Mouse (Mus musculus) brain, adult 2 months (tissue): ENCODE data around the gene Vdr.
A peak's percentile ranks its signal among the peaks of the same experiment; 100 is the strongest.

Source experiments
- DNase-seq: peaks from one replicate; pipeline ENCODE4 v3.0.0; 2011; ENCODE audit warnings: low read depth, low spot score

Gene Vdr

DNA sequence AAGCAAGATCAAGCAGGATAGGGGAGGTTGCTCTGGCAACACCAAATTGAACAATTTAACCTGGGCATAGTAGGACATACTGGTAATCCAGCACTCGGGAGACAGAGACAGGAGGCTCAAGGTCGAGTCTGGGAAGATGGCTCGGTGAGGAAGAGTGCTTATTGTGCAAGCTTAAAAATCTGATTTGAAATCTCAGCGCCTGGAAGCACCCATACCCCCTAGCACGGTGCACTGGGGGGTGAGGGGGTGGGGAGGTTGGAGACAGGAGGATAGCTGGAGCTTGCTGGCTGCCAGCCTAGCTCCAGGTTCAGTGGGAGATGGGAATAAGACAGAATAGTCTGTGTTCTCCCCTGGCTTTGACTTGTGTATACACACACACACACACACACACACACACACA lies 9.9 kb upstream of the Vdr start:
- DNase-seq: no peak

DNA sequence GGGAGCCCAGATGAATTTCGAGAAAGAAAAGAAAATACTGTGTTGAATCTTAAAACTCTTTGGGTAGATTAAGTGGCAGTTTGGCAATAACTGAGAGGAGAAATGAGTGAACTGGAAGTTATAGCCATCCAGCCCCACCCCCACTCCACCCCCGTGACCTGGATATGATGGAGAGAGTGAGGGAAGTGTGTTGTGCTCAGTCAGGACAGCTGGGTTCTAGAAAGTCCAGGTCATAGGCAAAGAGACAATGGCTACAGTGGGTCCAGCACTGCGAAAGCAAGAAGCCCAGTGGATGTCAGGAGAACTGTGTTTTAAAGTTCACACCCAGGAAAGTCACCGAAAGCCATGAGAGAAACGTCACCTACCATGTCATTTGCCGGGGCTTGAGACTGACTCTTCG lies 8.8 kb upstream of the Vdr start:
- DNase-seq: no peak

DNA sequence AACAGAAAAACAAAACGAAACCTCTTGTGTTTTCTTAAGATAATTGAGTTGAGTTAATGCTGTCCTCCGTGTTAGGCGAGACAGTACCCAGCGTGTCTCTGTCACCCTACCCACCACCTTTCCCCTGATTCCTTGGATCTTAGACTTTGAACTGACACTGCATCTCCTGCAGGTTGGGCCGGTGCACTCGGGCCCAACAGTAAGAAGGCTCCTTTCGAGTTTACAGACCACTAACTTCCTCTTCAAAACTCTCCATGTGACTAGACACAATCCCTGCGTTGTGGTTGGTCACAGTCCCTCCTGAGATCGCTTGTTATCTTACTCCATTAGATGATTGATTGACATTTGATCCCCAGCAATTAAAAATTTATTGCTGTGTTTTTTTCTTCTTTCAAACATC lies 7.6 kb upstream of the Vdr start:
- no peak for DNase-seq

DNA sequence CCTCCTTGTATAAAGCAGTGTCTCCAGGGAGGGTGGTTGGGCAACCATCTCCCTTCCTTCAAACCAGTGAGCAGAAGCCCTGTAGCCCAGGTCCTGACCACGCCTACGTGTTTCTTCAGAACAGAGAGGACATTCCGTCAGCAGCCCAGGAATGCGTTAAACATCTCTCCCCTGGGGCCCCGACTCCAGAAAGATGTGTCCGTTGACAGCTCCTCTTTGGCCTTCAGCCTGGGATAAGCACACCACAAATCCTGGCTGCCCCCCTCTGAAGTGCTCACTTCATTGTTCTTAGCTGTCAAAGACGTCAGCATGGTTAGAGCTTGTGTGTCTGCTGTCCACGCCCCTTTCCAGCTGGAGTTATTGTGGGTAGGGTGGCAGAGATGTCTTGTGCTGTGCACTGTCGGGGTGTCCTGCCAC lies 3.9 kb upstream of the Vdr start:
- DNase-seq: no peak

DNA sequence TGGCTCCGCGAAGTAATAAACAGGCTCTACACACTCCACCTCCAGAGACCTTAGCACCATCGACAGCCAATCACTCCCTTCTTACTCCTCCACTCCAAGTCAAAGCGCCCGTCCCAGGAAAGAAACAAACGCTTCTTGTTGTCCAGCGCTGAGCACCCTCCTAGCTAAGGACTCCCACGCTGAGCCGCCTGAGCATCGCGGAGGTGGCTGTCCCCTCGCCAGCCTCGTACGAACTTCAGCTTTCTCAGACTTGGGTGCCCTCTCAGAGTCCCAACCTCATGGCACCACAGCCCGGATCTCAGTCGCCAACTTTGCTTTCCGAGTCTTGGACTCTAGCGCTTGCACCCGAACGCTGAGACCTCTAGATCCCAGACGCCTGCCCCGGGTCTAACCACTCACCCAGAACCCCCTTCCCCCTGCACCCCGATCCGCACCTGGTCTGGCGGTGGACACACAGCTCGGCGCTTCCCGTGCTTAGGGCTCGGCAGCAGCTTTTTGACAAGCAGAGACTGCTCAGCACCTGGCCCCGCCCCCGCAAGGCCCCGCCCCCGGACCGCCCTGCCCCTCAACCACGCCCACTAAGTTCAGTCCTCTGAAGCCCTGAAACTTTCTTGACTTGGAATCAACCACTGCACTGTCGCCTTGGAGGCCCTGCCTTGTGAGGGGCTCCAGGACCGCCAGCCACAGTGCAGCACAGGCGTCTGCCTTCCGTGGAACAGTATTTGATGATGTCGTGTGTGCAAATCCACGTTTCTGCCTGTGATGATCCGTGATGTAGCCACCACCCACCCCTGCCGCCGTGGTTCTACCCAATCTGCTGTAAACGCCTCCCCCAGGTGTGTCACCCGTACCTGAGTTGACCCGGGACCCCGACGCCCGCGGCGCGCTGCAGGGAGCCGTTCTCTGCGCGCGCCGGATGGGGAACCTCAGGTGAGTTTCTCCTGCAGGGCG lies 2.4 kb downstream of the Vdr start:
- DNase-seq: peak; percentile 9

DNA sequence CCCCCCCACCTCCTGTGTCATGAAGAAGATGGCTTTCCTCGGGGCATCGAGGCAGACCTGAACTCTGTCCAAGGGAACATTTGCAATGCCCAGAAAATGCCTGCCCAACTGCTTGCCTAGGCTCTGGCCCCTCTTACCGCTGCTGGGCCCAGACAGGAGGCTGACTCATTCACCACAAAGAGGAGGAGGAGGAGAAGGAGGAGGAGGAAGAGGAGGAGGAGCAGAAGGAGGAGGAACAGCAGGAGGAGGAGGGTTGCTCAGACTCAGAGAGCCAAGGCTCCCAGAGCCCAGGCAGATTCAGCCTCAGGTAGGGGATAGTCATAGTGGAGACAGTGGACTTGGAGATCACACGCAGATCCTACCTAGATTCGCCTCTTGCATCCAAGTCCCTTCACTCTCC lies 3.2 kb downstream of the Vdr start:
- DNase-seq: peak; percentile 46

DNA sequence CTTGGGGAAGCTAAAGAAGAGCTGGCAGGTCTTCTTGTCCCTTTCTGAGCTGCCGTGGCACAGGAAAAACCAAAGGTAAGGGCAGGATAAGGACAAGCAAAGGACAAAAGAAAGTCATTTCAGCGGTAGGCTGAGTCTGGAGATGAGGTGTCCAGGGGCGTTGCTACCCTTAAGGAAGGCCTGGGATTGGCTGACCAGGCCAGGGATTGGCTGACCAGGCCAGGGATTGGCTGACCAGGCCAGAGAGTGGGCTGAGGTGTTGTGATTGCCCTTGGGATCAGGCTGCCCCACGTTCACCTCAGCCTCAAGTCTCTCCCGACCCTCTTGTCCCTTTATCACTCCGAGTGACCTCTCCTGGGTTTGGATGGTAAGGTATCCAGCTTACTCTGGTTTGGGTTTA lies 5.1 kb downstream of the Vdr start:
- no peak for DNase-seq

DNA sequence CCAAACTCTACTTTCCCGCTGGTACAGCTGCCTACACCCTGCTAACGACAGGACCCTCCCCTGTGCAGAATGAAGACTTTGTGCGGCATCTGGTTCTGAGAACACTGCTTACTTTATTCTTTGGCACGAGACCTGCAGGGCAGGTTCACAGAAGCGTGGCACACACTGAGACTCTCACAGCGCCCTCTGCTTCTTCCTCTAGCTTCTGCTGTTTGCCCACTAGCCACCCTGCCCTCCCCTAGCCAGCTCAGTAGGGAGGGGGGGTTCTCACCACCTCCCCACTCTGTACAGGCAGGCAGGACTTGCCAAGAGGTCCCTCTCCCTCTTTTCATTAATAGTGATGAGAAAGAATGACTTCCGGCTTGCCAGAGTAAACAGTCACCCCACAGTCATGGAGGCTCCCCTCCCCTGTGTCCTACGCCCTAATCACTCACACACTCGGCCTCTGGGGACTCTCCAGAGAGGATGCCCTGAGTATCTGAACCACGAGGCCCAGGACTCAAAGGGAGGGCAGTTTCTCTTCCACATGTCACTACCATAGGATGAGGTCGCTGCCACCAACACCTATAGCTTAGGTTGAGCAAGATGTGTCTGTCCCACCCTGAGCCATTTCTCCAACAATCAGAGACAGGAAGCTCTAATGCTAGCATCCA lies 6.0 kb downstream of the Vdr start:
- no peak for DNase-seq

DNA sequence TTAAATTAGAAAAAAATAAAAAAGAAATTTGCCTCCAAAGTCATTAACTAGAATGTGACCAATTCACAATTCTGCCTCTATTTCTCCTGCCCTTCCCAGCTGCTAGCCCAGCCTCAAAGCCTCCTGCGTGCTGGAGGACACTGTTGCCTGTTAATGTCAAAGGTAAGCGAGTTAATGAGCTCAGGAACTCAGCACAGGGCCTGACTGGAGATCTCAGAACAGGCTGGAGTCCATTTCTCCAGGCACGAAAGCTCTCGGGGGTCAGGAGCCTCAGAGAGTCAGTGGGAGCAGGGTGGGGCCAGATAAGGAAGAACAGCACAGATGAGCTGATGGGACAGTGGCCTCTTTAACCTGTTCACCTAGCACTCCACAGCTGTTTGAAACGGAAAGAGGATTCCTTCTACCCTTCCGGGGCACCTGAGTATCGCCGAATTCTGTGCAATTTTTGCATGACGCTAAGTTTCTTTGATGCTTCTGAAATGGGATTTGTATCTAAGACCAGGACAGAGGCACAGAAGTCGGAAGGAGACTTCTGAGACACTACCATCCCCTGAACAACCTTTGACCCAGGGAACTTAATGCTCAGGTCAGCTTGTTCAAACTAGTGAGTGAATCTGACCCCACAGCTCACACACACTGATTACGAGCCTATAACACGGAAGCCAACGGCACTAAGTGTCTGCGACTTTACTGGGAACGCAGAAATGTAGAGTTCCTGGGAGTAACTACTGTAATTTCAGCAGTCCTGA lies 7.0 kb downstream of the Vdr start:
- DNase-seq: no peak

DNA sequence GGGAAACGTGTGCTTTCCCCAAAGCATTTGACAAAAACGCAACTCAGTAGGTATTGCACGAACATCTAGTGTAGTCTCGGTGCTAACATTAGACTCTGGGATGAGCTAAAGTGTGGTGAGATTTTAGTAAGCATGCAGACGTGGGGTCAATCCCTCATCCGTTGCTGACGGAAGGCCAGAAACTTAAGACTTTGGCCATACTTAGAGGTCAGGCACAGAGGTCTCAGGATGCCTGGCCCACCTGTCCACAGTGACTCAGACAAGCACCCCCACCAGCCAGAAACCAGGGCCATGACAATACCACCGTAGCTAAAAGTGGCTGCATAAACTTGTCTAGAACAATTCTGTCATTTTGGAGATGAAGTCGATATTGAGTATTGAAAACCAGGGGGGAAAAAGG lies 9.4 kb downstream of the Vdr start:
- no peak for DNase-seq

DNA sequence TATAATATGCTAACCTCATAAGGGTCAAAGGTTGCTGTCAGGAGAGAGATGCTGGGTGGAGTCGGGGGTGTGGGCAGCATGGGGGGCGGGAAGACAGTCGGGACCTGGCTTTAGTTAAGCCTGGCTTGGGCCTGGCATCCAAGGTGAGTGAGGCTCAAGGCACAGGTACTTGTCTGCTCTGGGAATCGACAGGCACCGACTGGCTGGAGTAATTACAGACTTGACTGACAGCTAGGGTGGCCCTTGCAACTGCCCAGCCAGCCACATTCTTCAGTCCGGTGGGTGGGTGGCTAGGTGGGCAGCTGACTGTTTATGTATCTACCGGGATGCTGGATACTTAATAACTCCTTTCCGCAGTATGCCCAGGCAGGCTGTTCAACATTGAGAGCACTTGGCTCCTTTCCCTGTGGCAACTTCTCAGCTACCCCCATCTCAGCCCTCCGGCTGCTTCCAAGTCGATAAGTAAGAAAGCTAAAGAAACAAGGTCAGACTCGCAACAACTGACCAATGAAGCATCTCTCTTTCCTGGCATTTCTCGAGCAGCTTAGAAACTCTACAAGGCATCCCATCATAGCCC lies 10.0 kb downstream of the Vdr start:
- no peak for DNase-seq

DNA sequence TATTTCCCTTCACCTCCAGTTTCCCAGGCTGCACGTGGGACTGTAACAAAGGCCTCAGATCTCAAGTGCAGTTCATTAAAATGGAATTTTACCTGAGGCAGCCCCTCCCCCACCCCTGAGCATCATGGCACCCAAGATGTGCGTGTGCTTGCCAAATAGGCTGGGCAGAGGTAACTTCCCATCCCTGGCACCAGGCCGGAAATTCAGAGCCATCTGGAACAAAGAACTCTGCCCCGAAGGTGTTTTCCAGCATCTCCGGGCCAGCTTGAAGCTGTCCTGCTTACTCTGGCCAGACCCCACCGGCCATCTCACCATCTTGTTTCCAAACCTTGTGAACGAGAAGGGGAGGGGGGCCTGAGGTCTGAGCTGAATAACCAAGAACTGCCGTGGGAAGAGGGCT lies 10.7 kb downstream of the Vdr start:
- no peak for DNase-seq

DNA sequence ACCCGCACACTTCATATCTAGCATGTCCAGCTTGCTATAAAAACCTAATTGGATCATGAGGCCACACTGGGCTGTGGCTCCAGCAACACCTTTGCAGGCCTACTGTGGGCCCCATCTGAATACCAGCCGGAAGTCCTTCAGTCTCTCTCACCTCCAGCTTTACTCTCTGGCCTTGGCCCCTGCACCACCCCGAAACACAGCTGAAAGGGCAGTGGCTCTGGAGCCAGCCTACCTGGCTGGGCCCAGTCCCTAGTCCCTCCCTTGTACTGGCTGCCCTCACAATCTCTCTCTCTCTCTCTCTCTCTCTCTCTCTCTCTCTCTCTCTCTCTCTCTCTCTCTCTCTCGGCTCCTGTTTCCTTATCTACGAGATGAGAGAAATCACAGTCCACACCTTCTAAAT lies 11.6 kb downstream of the Vdr start:
- no peak for DNase-seq

DNA sequence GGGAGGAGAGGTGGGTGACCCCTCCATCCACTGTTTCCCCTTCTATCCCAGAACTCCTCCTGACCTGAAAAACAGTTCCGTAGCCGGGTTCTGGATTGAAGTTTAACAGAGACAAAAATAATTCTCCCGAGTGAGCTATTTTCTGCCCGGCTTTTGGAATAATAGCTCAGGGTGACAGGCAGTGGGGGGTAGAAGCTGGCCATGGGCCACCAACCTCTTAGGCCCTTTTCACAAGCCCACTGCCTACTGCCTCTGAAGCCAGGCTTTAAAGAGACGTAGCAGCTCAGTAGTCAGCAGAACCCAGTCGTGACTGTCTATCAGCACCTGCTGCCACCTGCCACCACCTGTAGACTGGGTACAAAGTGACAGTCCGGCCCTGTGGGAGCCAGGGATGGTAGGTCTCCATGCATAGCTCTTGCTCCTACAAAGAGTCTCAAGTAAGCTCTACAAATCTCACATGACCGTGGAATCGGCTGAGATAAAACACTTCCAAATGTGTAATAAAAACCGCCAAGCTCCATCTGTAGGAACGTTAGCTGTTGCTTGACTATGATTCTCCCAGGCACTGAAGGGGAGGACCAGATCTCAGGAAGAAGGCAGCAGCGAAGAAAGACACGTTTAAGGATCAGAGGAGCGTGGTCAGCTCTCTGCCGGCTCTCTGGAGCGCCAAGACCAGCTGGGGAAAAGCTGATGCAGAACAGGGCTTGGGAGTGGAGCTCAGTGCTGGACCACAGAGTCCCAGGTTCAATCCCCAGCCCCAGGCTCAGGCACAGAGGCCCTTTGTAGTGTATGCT lies 13.4 kb downstream of the Vdr start:
- peak; percentile 42 for DNase-seq

DNA sequence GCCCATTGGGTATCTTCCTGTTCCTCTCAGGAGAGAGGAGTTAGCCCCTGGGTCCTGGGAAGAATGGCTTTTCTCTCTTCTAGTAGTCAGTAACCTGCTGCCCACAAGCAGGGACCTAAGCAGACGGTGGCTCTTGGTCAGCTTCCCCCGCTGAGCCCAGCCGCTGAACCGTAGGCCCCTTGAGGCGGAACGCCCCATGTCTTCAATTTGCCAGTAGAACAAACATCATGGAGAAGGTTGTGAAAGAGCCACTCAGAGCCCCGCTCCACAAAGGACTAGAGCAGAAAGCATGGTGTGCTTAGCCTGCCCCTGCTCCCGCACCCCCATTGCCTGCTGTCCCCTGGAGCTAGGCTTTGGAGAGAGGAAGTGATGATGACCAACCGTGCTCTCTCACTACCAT lies 14.1 kb downstream of the Vdr start:
- no peak for DNase-seq

DNA sequence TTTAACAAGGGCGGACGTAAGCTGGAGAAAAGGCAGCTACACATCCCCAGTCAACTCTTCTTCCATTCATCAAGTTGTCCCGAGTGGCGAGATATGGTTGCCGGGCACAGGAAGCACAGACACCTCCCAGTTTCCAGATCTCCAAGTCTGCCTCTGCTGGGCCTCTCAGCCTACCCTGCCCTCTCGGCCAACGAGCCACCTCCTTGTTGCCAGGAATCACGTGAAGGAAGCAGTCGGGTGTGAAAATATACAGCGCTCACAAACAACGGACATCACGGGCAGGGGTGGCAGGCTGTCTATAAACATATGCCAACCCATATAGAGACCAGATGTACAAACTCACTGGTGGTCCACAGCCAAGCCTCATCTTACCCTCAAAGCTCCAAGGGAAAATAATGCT lies 14.6 kb downstream of the Vdr start:
- DNase-seq: no peak

DNA sequence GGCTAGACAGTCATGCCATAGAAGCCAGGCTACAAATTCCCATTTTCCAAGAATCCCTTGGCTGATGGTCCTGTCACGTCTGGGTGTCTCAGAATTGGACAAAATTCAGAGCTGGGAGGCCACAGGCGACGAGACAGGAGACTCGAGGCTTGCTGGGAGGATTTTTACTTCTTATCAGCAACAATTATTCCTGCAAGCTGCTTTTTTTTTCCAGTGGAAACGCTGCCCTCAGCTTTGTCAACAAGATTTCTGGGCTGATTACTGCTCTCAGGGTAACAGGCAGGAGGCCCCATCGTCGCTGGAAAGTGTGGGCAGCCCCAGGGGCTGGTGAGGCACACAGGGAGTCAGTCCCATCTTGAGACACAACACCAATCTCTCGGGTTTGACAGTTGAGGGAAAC lies 17.9 kb downstream of the Vdr start:
- no peak for DNase-seq

DNA sequence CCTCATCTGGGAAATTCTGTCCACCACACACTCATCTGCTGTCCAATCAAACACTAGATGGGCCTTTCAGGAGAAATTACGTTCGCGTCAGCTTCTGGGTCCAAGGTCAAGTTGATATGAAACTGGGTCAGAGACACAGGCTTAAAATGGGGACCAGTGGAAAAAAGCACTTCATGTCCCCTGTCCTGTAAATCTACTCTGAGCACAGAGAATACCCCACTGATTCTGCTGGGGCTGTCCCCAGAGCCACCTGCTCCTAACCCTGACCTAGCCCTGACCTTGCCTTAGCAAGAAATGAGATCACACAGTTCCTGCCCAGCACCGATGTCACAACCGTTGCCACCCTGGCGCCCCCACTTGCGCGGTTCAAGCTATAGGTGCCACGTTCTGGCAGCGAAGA lies 20.0 kb downstream of the Vdr start:
- no peak for DNase-seq

DNA sequence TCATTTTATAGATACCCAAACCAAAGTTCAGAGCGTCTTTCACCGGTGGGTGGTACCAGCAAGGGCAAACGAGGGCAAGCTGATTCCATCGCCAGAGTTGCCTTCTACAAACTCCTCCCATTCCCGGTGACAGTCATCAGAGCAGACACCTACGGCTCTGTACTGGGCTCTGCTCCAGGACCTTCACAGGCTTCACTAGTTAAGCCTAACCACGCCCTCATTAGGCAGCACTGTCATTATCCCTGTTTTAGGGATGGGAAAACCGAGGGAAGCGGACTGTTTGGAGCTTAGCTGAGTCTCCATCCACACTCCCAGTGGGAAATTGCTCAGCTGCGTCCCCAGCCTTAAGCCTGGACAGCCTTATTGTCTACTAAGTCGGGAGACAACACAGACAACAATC lies 20.4 kb downstream of the Vdr start:
- peak; percentile 68 for DNase-seq

DNA sequence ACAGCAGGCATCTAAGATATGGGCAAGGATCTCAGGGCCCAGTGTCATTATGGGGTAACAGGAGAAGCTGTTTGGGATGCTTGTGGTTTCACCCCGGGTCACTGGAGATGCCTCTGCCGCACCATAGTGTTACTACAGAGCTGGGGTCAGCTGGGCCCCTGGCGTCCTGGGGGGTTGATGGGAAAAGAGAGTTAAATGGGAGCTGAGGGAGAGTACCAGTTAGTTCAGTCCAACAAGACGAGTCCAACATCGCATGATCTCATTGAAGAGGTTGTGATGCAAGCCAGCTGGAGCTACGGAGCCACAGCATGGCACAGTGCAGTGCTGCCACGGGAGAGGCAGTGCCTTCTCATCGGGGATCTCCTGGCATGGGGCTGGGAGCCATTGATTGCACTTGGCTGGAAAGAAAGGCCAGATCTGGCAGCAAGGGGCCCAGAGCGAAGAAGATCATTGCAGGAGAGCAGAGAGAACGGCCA lies 22.9 kb downstream of the Vdr start:
- DNase-seq: no peak

DNA sequence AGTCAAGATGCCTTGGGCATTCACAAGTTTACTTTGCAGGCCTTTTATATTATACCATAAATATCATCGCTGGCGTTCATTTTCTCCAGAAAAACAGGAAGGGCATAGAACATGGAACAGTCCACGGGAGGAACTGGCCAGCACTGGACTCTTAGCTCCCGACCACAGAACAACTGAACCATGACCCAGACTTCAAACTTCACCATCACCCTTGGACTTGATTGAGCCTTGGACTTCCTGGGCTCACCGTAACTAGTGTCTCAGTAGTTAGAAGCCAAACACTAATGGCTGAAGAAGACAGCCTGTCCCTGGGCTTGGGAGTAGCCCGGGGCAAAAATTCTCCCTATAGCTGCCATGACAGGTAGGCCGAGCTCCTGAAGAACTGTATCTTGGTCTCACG lies 29.0 kb downstream of the Vdr start:
- no peak for DNase-seq
